Mouse (Mus musculus): ENCODE results near the gene Kif24.

Gene Kif24

GRCm38 (mm10) chr4:41349199-41349591 is 115.5 kb downstream of the Kif24 start:
- DNase-seq (ENCODE audit: low read depth, low spot score): no peak

- peak; percentile 99 for DNase-seq (ENCODE audit: low read depth, low spot score)
Measured at GRCm38 (mm10) chr4:41348584-41349198, 116.0 kb downstream of the Kif24 start, which contains the start of gene Ubap1. Gene Ubap1 (plus strand): TSS chr4:41348996.

GRCm38 (mm10) chr4:41347839-41348238 is 116.8 kb downstream of the Kif24 start:
- no peak for DNase-seq (ENCODE audit: low read depth, low spot score)

GRCm38 (mm10) chr4:41346011-41346410 is 118.7 kb downstream of the Kif24 start:
- no peak for DNase-seq (ENCODE audit: low read depth, low spot score)

- peak; percentile 63 for DNase-seq (ENCODE audit: low read depth, low spot score)
Measured at GRCm38 (mm10) chr4:41340912-41341550, 123.7 kb downstream of the Kif24 start.
